Mouse (Mus musculus): Measurements from ENCODE around the gene Mfsd6. TPM values are rescaled to one million over a fixed set of nuclear protein-coding genes. Genes with fewer than 3 reads are reported as not detected.

The Mfsd6 gene
- polyA plus RNA-seq, 3 experiments from 2014 or later: 6.8 to 10.7 (median 7.2) TPM

GRCm38 (mm10) chr1:52638101-52638500 is 89.2 kb downstream of the Mfsd6 start:
- ATAC-seq: no peak

- no peak for ATAC-seq
Observed at GRCm38 (mm10) chr1:52635932-52636331, 91.3 kb downstream of the Mfsd6 start.

- no peak for ATAC-seq
Observed at GRCm38 (mm10) chr1:52634251-52634650, 93.0 kb downstream of the Mfsd6 start.

GRCm38 (mm10) chr1:52631570-52631969 is 95.7 kb downstream of the Mfsd6 start:
- ATAC-seq: no peak

GRCm38 (mm10) chr1:52630937-52631299 is 96.3 kb downstream of the Mfsd6 start:
- ATAC-seq: peak; percentile 92

- peak; percentile 77 for ATAC-seq
Observed at GRCm38 (mm10) chr1:52630248-52630936, 96.9 kb downstream of the Mfsd6 start, which contains the start of gene Nemp2. Gene Nemp2, plus strand, starts transcription at chr1:52630703.

- no peak for ATAC-seq
Observed at GRCm38 (mm10) chr1:52620442-52620841, 106.8 kb downstream of the Mfsd6 start.

- ATAC-seq: no peak
Observed at GRCm38 (mm10) chr1:52618217-52618616, 109.0 kb downstream of the Mfsd6 start.

- ATAC-seq: no peak
Observed at GRCm38 (mm10) chr1:52608486-52608885, 118.8 kb downstream of the Mfsd6 start.

- ATAC-seq: peak; percentile 7
Observed at GRCm38 (mm10) chr1:52607700-52608099, 119.6 kb downstream of the Mfsd6 start.

Other genes starting within 250 kb of the Mfsd6 start
- 10 to 100 TPM; 24.5 to 38.8 (median 26.0) TPM for gene Nab1, start 226.8 kb downstream of the Mfsd6 start, polyA plus RNA-seq (2017; shearing (Covaris generic))
- 10 to 100 TPM; 30.0 to 40.0 (median 35.7) TPM for gene Nemp2, start 96.8 kb downstream of the Mfsd6 start, polyA plus RNA-seq (2017; shearing (Covaris generic))
- gene Inpp1, start 90.2 kb upstream of the Mfsd6 start, polyA plus RNA-seq (2017; shearing (Covaris generic)): 100 to 1,000 TPM in 2 of 3 experiments, 10 to 100 TPM in 1; 96.3 to 126 (median 110) TPM
- 10 to 100 TPM; 28.0 to 33.2 (median 32.3) TPM for gene Hibch, start 117.5 kb upstream of the Mfsd6 start, polyA plus RNA-seq (2017; shearing (Covaris generic))

All from inflammation-experienced regulatory T-cells, adult 6 months (primary cell).